Mouse (Mus musculus): ENCODE results near the gene Mafg.

DNA sequence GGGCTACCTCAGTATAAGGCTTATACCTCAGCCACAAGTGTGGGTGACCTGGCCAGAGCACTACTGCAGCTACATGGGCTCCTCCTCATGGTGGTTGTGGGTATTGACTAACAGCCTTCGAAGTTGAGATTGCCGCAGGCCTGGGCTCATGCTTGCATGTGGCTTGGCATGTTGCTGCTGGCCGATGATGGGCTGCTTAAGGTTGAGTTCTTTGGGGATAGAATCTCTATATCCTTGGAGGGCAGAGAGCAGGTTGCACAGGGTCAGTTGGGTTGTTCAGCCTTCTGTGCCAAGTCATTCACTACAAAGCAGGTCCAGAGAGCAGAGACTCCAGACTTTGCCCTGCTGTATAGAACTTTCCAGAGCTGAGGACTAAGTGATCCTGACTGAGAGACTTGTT, 46.5 kb upstream of the Mafg start:
- TF ChIP-seq CTCF (conservative IDR thresholded peaks at IDR 0.05; ENCODE audit: low read length) (peak; percentile 38; the same call in 1 of the 2 replicates), POU5F1 (IDR thresholded peaks at IDR 0.05; ENCODE audit: borderline replicate concordance, low read length) (no peak), NANOG (IDR thresholded peaks at IDR 0.05; ENCODE audit: borderline replicate concordance, low read length) (no peak)

Measured in E14TG2a.4 (cell line).